Mouse (Mus musculus) heart, adult 2 months (tissue): ENCODE results near the gene Galp.

Experiments
- CTCF ChIP-seq: fragments of 200-600 bp; IDR thresholded peaks from 2 replicates; pipeline ENCODE4 v1.8.1; 2022; ENCODE audit warnings: antibody characterized with exemption, mild to moderate bottlenecking, moderate library complexity
- POLR2A ChIP-seq: fragments of 200-500 bp; IDR thresholded peaks from 2 replicates; pipeline ENCODE4 v1.6.1; 2011; ENCODE audit warnings: mild to moderate bottlenecking, low read depth, low read length, control low read depth; ENCODE audit not compliant: insufficient read depth

- no peak for TF ChIP-seq POLR2A
- TF ChIP-seq CTCF: no peak
Measured at GRCm38 (mm10) chr7:6254451-6254850, 57.6 kb downstream of the Galp start.
